Mouse (Mus musculus): ENCODE results near the gene Cks2. TPM values are rescaled to one million over a fixed set of nuclear protein-coding genes. Genes with fewer than 3 reads are reported as not detected.
A peak's percentile ranks its signal among the peaks of the same experiment; 100 is the strongest.

Cks2 gene
- polyA plus RNA-seq, 1 experiment from 2014 or later, result 128 TPM

DNA sequence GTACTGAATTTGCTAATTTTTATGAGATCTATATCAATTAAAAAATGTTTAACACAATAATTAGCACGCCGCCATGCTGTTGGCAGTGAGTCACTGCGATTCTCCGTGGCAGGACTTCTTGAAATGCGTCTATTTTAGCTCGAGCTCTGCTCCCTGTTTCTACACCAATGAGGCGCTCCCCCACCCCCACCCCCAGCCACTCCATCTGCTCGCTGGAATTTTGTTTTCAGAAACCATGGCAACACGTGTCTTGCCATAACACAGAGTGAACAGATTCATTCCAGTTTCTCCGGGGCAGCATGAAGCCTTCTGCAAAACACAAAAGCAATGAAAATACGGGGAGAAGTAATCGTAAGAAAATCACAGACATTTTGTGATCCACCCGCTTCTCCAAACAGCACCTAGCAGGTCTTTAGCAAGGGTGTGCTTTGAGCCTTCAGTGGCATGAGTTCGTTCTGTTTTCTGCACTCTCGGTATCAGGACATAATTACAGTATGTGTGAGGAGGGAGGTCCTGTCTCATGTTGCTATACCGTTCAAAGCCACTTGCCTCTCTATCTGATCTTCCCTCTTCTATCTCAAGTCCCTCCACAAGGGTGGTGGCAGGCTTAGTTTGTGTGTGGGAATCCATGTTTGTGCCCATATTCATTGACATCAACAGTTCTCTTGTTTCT, 41.7 kb upstream of the Cks2 start:
- 11% methylated on average over 16 of the region's 16 CpGs for WGBS
- TF ChIP-seq CTCF (IDR thresholded peaks at IDR 0.05; ENCODE audit: low read depth), result 0 out of 2 replicates have a peak, but pooled peaks have one; percentile 12
- TF ChIP-seq EP300 (optimal IDR thresholded peaks at IDR 0.05), result no peak
- H3K27me3 ChIP-seq (ENCODE audit: control insufficient read depth, insufficient read depth, low read length), result no peaks in the 10 kb centered on the region
- DNase-seq (ENCODE audit: low spot score) (peak; percentile 54), ATAC-seq (ENCODE audit: low FRiP score, low TSS enrichment) (peak; percentile 71)
- no peaks in the 10 kb centered on the region for H3K9me3 ChIP-seq (ENCODE audit: control insufficient read depth, low read length)
- H3K9ac ChIP-seq (ENCODE audit: low read length), result no peak overlapping the region
- H3K27ac ChIP-seq (replicated peaks), result no peak overlapping the region
- H3K36me3 ChIP-seq (ENCODE audit: control insufficient read depth, insufficient read depth, low read length), result no peaks in the 10 kb centered on the region
- peak overlapping the region; percentile 18; the same call in 1 of the 2 replicates for H3K4me3 ChIP-seq (ENCODE audit: low read depth, low read length)
- H3K4me2 ChIP-seq (replicated peaks; ENCODE audit: low read depth), result peak overlapping the region; percentile 45
- H3K4me1 ChIP-seq (replicated peaks; ENCODE audit: control insufficient read depth, insufficient read depth), result no peaks in the 10 kb centered on the region

DNA sequence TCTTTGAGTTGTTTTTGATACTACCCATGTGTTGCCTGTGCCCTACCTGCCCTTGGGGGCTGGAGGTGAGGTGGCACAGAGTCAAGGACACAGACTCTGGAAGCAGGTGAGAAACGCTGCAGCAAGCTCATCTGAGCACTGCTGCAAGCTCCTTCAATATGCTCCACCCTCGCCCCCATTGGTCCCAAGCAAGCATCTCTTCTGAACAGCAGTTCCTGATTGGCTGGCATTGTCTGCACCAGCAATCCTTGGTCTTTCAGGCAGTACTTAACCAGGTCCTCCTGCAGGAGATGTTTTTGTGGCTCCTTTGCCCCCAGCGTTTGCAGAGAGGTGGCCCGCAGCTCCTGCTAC, 41.2 kb upstream of the Cks2 start:
- WGBS, result 54% methylated on average over 4 of the region's 4 CpGs
- no peak for DNase-seq (ENCODE audit: low spot score)
- no peaks in the 10 kb centered on the region for H3K4me1 ChIP-seq (replicated peaks; ENCODE audit: control insufficient read depth, insufficient read depth)
- H3K27me3 ChIP-seq (ENCODE audit: control insufficient read depth, insufficient read depth, low read length), result no peaks in the 10 kb centered on the region
- H3K4me2 ChIP-seq (replicated peaks; ENCODE audit: low read depth), result peak overlapping the region; percentile 45
- H3K9me3 ChIP-seq (ENCODE audit: control insufficient read depth, low read length), result no peaks in the 10 kb centered on the region
- H3K4me3 ChIP-seq (ENCODE audit: low read depth, low read length), result no peak overlapping the region
- no peak for ATAC-seq (ENCODE audit: low FRiP score, low TSS enrichment)
- no peaks in the 10 kb centered on the region for H3K36me3 ChIP-seq (ENCODE audit: control insufficient read depth, insufficient read depth, low read length)
- no peak for TF ChIP-seq EP300 (optimal IDR thresholded peaks at IDR 0.05)
- TF ChIP-seq CTCF (IDR thresholded peaks at IDR 0.05; ENCODE audit: low read depth), result no peak
- no peak overlapping the region for H3K9ac ChIP-seq (ENCODE audit: low read length)
- no peak overlapping the region for H3K27ac ChIP-seq (replicated peaks)

DNA sequence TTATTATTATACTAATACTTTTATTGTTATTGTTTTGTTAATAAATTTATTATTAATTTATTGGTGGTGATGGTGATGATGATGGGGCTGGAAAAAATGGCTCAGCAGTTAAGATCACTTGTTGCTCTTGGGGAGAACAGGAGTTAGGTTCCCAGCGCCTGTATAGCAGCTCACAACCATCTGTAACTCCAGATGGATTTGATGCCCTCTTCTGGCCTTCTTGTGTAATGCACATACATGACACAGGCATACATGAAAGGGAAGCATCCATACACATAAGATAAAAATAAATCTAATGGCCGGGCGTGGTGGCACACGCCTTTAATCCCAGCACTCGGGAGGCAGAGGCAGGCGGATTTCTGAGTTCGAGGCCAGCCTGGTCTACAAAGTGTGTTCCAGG, 35.8 kb upstream of the Cks2 start:
- TF ChIP-seq EP300 (optimal IDR thresholded peaks at IDR 0.05), result no peak
- peak; percentile 31 for TF ChIP-seq CTCF (IDR thresholded peaks at IDR 0.05; ENCODE audit: low read depth)
- no peaks in the 10 kb centered on the region for H3K27me3 ChIP-seq (ENCODE audit: control insufficient read depth, insufficient read depth, low read length)
- DNase-seq (ENCODE audit: low spot score), result no peak
- no peak overlapping the region for H3K4me3 ChIP-seq (ENCODE audit: low read depth, low read length)
- no peaks in the 10 kb centered on the region for H3K4me1 ChIP-seq (replicated peaks; ENCODE audit: control insufficient read depth, insufficient read depth)
- no peaks in the 10 kb centered on the region for H3K36me3 ChIP-seq (ENCODE audit: control insufficient read depth, insufficient read depth, low read length)
- H3K27ac ChIP-seq (replicated peaks), result no peak overlapping the region
- no peak overlapping the region for H3K4me2 ChIP-seq (replicated peaks; ENCODE audit: low read depth)
- WGBS, result 95% methylated on average over 5 of the region's 7 CpGs
- H3K9me3 ChIP-seq (ENCODE audit: control insufficient read depth, low read length), result no peaks in the 10 kb centered on the region
- no peak overlapping the region for H3K9ac ChIP-seq (ENCODE audit: low read length)
- ATAC-seq (ENCODE audit: low FRiP score, low TSS enrichment), result no peak

DNA sequence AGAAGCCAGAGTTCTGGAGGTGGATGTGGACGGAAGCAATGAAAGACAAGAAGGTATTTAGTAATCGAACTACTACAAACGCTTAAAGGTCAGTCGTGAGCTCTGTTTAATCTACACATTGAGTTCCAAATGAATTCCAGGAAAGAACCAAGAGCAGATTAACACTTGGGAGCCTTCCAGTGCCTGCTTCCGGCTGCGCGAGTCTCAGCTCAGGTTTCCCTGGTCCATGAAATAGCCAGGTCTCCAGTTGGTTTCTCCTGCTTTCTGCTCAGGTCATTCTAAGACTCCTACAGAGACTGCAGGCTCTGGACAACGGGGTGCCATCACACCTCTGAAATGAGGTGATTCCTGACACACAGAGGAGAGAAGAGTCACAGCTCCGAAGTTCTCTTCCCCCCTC, 34.0 kb upstream of the Cks2 start:
- Histone ChIP-seq H3K4me1 (replicated peaks; ENCODE audit: control insufficient read depth, insufficient read depth) (no peaks in the 10 kb centered on the region), H3K4me2 (replicated peaks; ENCODE audit: low read depth) (peak overlapping the region; percentile 23), H3K27me3 (ENCODE audit: control insufficient read depth, insufficient read depth, low read length) (no peaks in the 10 kb centered on the region), H3K4me3 (ENCODE audit: low read depth, low read length) (no peak overlapping the region), H3K36me3 (ENCODE audit: control insufficient read depth, insufficient read depth, low read length) (no peaks in the 10 kb centered on the region), H3K27ac (replicated peaks) (no peak overlapping the region), H3K9ac (ENCODE audit: low read length) (no peak overlapping the region), H3K9me3 (ENCODE audit: control insufficient read depth, low read length) (no peaks in the 10 kb centered on the region)
- peak; percentile 86 for ATAC-seq (ENCODE audit: low FRiP score, low TSS enrichment)
- 4% methylated on average over 9 of the region's 9 CpGs for WGBS
- TF ChIP-seq EP300 (optimal IDR thresholded peaks at IDR 0.05) (no peak), CTCF (IDR thresholded peaks at IDR 0.05; ENCODE audit: low read depth) (no peak)
- DNase-seq (ENCODE audit: low spot score), result peak; percentile 68

DNA sequence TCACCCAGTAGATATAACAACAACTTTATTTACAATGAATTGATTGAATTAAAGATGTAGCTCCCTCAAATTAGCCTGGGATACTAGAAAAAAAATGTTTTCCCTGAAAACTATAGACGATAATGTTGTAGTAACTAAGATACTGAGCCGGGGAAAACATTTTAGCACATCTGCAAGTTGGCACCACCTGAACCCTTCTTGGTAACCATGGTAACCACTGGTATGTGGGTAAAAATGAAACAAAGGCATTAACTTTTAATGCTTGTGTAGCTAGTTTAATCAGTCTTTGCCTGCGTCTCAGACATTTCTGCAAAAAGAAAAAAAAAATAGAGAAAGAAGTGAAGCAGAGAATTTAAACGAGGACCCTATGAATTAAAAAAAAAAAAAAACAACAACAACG, 33.5 kb upstream of the Cks2 start:
- Histone ChIP-seq H3K9me3 (ENCODE audit: control insufficient read depth, low read length) (no peaks in the 10 kb centered on the region), H3K4me2 (replicated peaks; ENCODE audit: low read depth) (peak overlapping the region; percentile 23; the same call in 1 of the 2 replicates), H3K27me3 (ENCODE audit: control insufficient read depth, insufficient read depth, low read length) (no peaks in the 10 kb centered on the region), H3K4me3 (ENCODE audit: low read depth, low read length) (no peak overlapping the region), H3K36me3 (ENCODE audit: control insufficient read depth, insufficient read depth, low read length) (no peaks in the 10 kb centered on the region), H3K9ac (ENCODE audit: low read length) (no peak overlapping the region), H3K4me1 (replicated peaks; ENCODE audit: control insufficient read depth, insufficient read depth) (no peaks in the 10 kb centered on the region), H3K27ac (replicated peaks) (no peak overlapping the region)
- TF ChIP-seq EP300 (optimal IDR thresholded peaks at IDR 0.05) (no peak), CTCF (IDR thresholded peaks at IDR 0.05; ENCODE audit: low read depth) (no peak)
- WGBS, result 33% methylated on average over 5 of the region's 5 CpGs
- DNase-seq (ENCODE audit: low spot score) (no peak), ATAC-seq (ENCODE audit: low FRiP score, low TSS enrichment) (no peak)

DNA sequence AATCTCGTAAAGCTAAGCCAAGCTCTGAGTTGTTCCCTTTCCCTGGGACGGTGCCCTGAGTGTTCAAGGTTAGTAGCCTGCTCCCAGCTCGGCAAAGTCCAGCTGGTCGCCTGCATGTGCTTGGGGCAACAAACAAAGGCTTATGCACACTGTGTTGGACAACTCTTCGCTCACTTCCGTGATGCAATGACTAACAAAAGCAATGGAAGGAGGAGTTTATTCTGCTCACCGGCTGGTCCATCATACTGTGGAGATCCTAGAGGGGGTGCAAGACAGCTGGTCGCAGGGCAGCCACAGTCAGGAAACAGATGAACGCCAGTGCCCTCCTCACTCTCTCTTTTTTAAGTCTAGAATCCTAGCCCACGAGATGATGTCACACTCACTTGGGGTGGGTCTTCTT, 29.2 kb upstream of the Cks2 start:
- Histone ChIP-seq H3K27ac (replicated peaks) (no peak overlapping the region), H3K4me2 (replicated peaks; ENCODE audit: low read depth) (no peak overlapping the region), H3K4me1 (replicated peaks; ENCODE audit: control insufficient read depth, insufficient read depth) (no peaks in the 10 kb centered on the region), H3K36me3 (ENCODE audit: control insufficient read depth, insufficient read depth, low read length) (no peaks in the 10 kb centered on the region), H3K4me3 (ENCODE audit: low read depth, low read length) (no peak overlapping the region), H3K9ac (ENCODE audit: low read length) (no peak overlapping the region), H3K9me3 (ENCODE audit: control insufficient read depth, low read length) (no peaks in the 10 kb centered on the region), H3K27me3 (ENCODE audit: control insufficient read depth, insufficient read depth, low read length) (no peaks in the 10 kb centered on the region)
- ATAC-seq (ENCODE audit: low FRiP score, low TSS enrichment) (peak; percentile 62), DNase-seq (ENCODE audit: low spot score) (no peak)
- no peak for TF ChIP-seq EP300 (optimal IDR thresholded peaks at IDR 0.05)
- TF ChIP-seq CTCF (IDR thresholded peaks at IDR 0.05; ENCODE audit: low read depth), result no peak
- 36% methylated on average over 10 of the region's 10 CpGs for WGBS

Measured in stomach, postnatal 0 days (tissue).